Mouse (Mus musculus) kidney, adult 2 months (tissue): ENCODE data around the gene Smim24.

ENCODE experiments used
- CTCF ChIP-seq: fragments of 200-500 bp; conservative IDR thresholded peaks from 2 replicates; pipeline ENCODE4 v1.5.1; 2011; ENCODE audit warnings: low read depth, mild to moderate bottlenecking, control low read depth, low read length, moderate library complexity, mixed read lengths; ENCODE audit not compliant: insufficient read depth, insufficient read length
- POLR2A ChIP-seq: fragments of 200-500 bp; IDR thresholded peaks from one replicate; pipeline ENCODE4 v1.6.1; 2011; ENCODE audit warnings: low read depth, low read length, control low read depth

- no peak for TF ChIP-seq CTCF
- no peak for TF ChIP-seq POLR2A
Observed at GRCm38 (mm10) chr10:81356991-81357844, 35.6 kb upstream of the Smim24 start, which contains the start of gene Mfsd12.
